Mouse (Mus musculus) olfactory bulb, adult 2 months (tissue): Measurements from ENCODE around the gene Nxpe4. TPM values are rescaled to one million over a fixed set of nuclear protein-coding genes. Genes with fewer than 3 reads are reported as not detected.

Source experiments
- H3K27ac ChIP-seq: fragments of 200-500 bp; 2 replicates; pipeline ENCODE4 v1.5.1; 2012; ENCODE audit warnings: low read depth, low read length; ENCODE audit not compliant: insufficient read depth
- H3K4me1 ChIP-seq: fragments of 200-500 bp; 2 replicates; pipeline ENCODE4 v1.6.1; 2012; ENCODE audit warnings: low read length; ENCODE audit not compliant: control insufficient read depth, insufficient read depth
- H3K4me3 ChIP-seq: fragments of 200-500 bp; 2 replicates; pipeline ENCODE4 v1.5.1; 2012; ENCODE audit warnings: mild to moderate bottlenecking, low read depth, low read length, moderate library complexity; ENCODE audit not compliant: insufficient read depth
- CTCF ChIP-seq: fragments of 200-500 bp; IDR thresholded peaks from 2 replicates; pipeline ENCODE4 v1.5.1; 2012; ENCODE audit warnings: low read depth, mild to moderate bottlenecking, low read length, moderate library complexity; ENCODE audit not compliant: insufficient read depth
- POLR2A ChIP-seq: fragments of 200-500 bp; IDR thresholded peaks from 2 replicates; pipeline ENCODE4 v1.6.1; 2012; ENCODE audit warnings: mild to moderate bottlenecking, low read depth, low read length, moderate library complexity; ENCODE audit not compliant: insufficient read depth
- WGBS: fragments of 180-500 bp; shearing (Covaris S2); methylation state at CpG from one replicate; pipeline ENCODE4 v1.1.7; 2018; 5-methylcytosine and 5-hydroxymethylcytosine counted together
- polyA plus RNA-seq: library from polyadenylated mRNA; stranded (reverse); fragments of >200 nt; gene quantifications from 2 replicates; pipeline ENCODE4 v1.2.4, GENCODE M21; 2012; ENCODE audit warnings: low replicate concordance; ENCODE audit not compliant: missing spikeins, insufficient read depth, insufficient read length

Nxpe4 gene
- polyA plus RNA-seq, 1 experiment: not detected

- WGBS: 54% methylated on average over 7 of the region's 7 CpGs
- Histone ChIP-seq H3K4me1 (peaks cover 14% of the 10 kb centered on the region), H3K27ac (no peak overlapping the region), H3K4me3 (no peak overlapping the region)
- no peak for TF ChIP-seq POLR2A
- TF ChIP-seq CTCF: no peak
These were observed 21.0 kb downstream of the Nxpe4 start for GRCm38 (mm10) chr9:48182718-48183414.

- 66% methylated on average over 7 of the region's 7 CpGs for WGBS
- TF ChIP-seq POLR2A (no peak), CTCF (no peak)
- Histone ChIP-seq H3K4me3 (no peak overlapping the region), H3K4me1 (peaks cover 14% of the 10 kb centered on the region), H3K27ac (no peak overlapping the region)
These were observed 22.5 kb downstream of the Nxpe4 start for GRCm38 (mm10) chr9:48184319-48184718.

- WGBS: 92% methylated on average over 6 of the region's 6 CpGs
- TF ChIP-seq CTCF: no peak
- no peak for TF ChIP-seq POLR2A
These were observed 27.0 kb downstream of the Nxpe4 start for GRCm38 (mm10) chr9:48188854-48189253.

GRCm38 (mm10) chr9:48197458-48197884 is 35.6 kb downstream of the Nxpe4 start:
- 37% methylated on average over 12 of the region's 12 CpGs for WGBS
- Histone ChIP-seq H3K27ac (no peak overlapping the region), H3K4me3 (no peak overlapping the region), H3K4me1 (peaks cover 2% of the 10 kb centered on the region; the same call in 1 of the 2 replicates)
- TF ChIP-seq POLR2A: no peak

More at GRCm38 (mm10) chr9:48188854-48189253, 27.0 kb downstream of the Nxpe4 start:
- peaks cover 12% of the 10 kb centered on the region for H3K4me1 ChIP-seq
- H3K4me3 ChIP-seq: no peak overlapping the region
- no peak overlapping the region for H3K27ac ChIP-seq

GRCm38 (mm10) chr9:48210970-48211369 is 49.1 kb downstream of the Nxpe4 start:
- 92% methylated on average over 6 of the region's 6 CpGs for WGBS
- TF ChIP-seq CTCF (no peak), POLR2A (no peak)
- Histone ChIP-seq H3K27ac (no peak overlapping the region), H3K4me1 (peaks cover 3% of the 10 kb centered on the region), H3K4me3 (no peak overlapping the region)

GRCm38 (mm10) chr9:48211912-48212311 is 50.1 kb downstream of the Nxpe4 start:
- TF ChIP-seq POLR2A (no peak), CTCF (no peak)
- Histone ChIP-seq H3K4me1 (peaks cover 12% of the 10 kb centered on the region), H3K4me3 (no peak overlapping the region), H3K27ac (no peak overlapping the region)
- over 99% methylated on average over 5 of the region's 5 CpGs for WGBS

GRCm38 (mm10) chr9:48214751-48215150 is 52.9 kb downstream of the Nxpe4 start:
- Histone ChIP-seq H3K4me1 (peaks cover 13% of the 10 kb centered on the region), H3K4me3 (no peak overlapping the region), H3K27ac (no peak overlapping the region)
- TF ChIP-seq POLR2A (no peak), CTCF (no peak)
- 95% methylated on average over 9 of the region's 9 CpGs for WGBS

GRCm38 (mm10) chr9:48216091-48217001 is 54.5 kb downstream of the Nxpe4 start:
- no peak overlapping the region for H3K27ac ChIP-seq
- no peak overlapping the region for H3K4me3 ChIP-seq
- H3K4me1 ChIP-seq: peaks cover 13% of the 10 kb centered on the region
- 51% methylated on average over 13 of the region's 13 CpGs for WGBS
- TF ChIP-seq CTCF: no peak
- no peak for TF ChIP-seq POLR2A

- peaks cover 2% of the 10 kb centered on the region; the same call in 1 of the 2 replicates for H3K4me1 ChIP-seq
- no peak for TF ChIP-seq CTCF
- no peak for TF ChIP-seq POLR2A
- WGBS: 53% methylated on average over 3 of the region's 3 CpGs
These were observed 68.9 kb downstream of the Nxpe4 start for GRCm38 (mm10) chr9:48230706-48231105.

More at GRCm38 (mm10) chr9:48230706-48231105, 68.9 kb downstream of the Nxpe4 start:
- Histone ChIP-seq H3K4me3 (no peak overlapping the region), H3K27ac (no peak overlapping the region)
